Mouse (Mus musculus) right cerebral cortex, adult 2 months (tissue): ENCODE measurements around the gene Zdhhc14.

Source experiments
- DNase-seq, 2 experiments: peaks; one replicate each; pipeline ENCODE4 v3.0.0; 2021 to 2022; ENCODE audit warnings: low spot score in 2 of 2

Gene Zdhhc14

GRCm38 (mm10) chr17:5504969-5505368 lies 12.6 kb downstream of the Zdhhc14 start:
- DNase-seq = no peak

- DNase-seq = peak in 1 of 2 experiments; percentile 63
Measured at GRCm38 (mm10) chr17:5506553-5506952, 14.2 kb downstream of the Zdhhc14 start.

GRCm38 (mm10) chr17:5506988-5507387 lies 14.6 kb downstream of the Zdhhc14 start:
- DNase-seq = no peak

- DNase-seq = no peak
Measured at GRCm38 (mm10) chr17:5508030-5508429, 15.7 kb downstream of the Zdhhc14 start.

GRCm38 (mm10) chr17:5510564-5510963 lies 18.2 kb downstream of the Zdhhc14 start:
- no peak for DNase-seq

GRCm38 (mm10) chr17:5511724-5512123 lies 19.4 kb downstream of the Zdhhc14 start:
- no peak for DNase-seq

- DNase-seq = no peak
Measured at GRCm38 (mm10) chr17:5519466-5519865, 27.1 kb downstream of the Zdhhc14 start.

- peak; percentile 65 to 82 for DNase-seq
Measured at GRCm38 (mm10) chr17:5519910-5520592, 27.7 kb downstream of the Zdhhc14 start.

GRCm38 (mm10) chr17:5521532-5521931 lies 29.2 kb downstream of the Zdhhc14 start:
- DNase-seq = no peak

GRCm38 (mm10) chr17:5529552-5529951 lies 37.2 kb downstream of the Zdhhc14 start:
- peak; percentile 75 to 81 for DNase-seq

- DNase-seq = no peak
Measured at GRCm38 (mm10) chr17:5532816-5533215, 40.5 kb downstream of the Zdhhc14 start.

- DNase-seq = no peak
Measured at GRCm38 (mm10) chr17:5535357-5535756, 43.0 kb downstream of the Zdhhc14 start.

- DNase-seq = no peak
Measured at GRCm38 (mm10) chr17:5536259-5537094, 44.1 kb downstream of the Zdhhc14 start.

GRCm38 (mm10) chr17:5537095-5537575 lies 44.8 kb downstream of the Zdhhc14 start:
- no peak for DNase-seq

GRCm38 (mm10) chr17:5542177-5542576 lies 49.8 kb downstream of the Zdhhc14 start:
- DNase-seq = no peak

- peak in 1 of 2 experiments; percentile 45 for DNase-seq
Measured at GRCm38 (mm10) chr17:5544065-5544464, 51.7 kb downstream of the Zdhhc14 start.

GRCm38 (mm10) chr17:5545065-5545464 lies 52.7 kb downstream of the Zdhhc14 start:
- no peak for DNase-seq

- DNase-seq = no peak
Measured at GRCm38 (mm10) chr17:5548546-5548945, 56.2 kb downstream of the Zdhhc14 start.

- no peak for DNase-seq
Measured at GRCm38 (mm10) chr17:5549460-5549859, 57.1 kb downstream of the Zdhhc14 start.

- DNase-seq = peak; percentile 81 to 86
Measured at GRCm38 (mm10) chr17:5550444-5550843, 58.1 kb downstream of the Zdhhc14 start.

- no peak for DNase-seq
Measured at GRCm38 (mm10) chr17:5551136-5551535, 58.8 kb downstream of the Zdhhc14 start.

- no peak for DNase-seq
Measured at GRCm38 (mm10) chr17:5552036-5552760, 59.8 kb downstream of the Zdhhc14 start.
